Mouse (Mus musculus): ENCODE results near the gene Tmem231.

Gene Tmem231

GRCm38 (mm10) chr8:111967246-111967870, 33.7 kb upstream of the Tmem231 start:
- peaks cover 63% of the 10 kb centered on the region for H3K36me3 ChIP-seq (ENCODE audit: insufficient read depth, low read length)
- H3K4me1 ChIP-seq (replicated peaks; ENCODE audit: low read depth, low read length) = peaks cover 82% of the 10 kb centered on the region
- H3K9me3 ChIP-seq (ENCODE audit: low read length) = no peaks in the 10 kb centered on the region
- H3K27me3 ChIP-seq (ENCODE audit: insufficient read depth, low read length) = no peaks in the 10 kb centered on the region
- no peak for TF ChIP-seq POU5F1 (IDR thresholded peaks at IDR 0.05; ENCODE audit: borderline replicate concordance, low read length)
- no peak for TF ChIP-seq NANOG (IDR thresholded peaks at IDR 0.05; ENCODE audit: borderline replicate concordance, low read length)
- no peak for TF ChIP-seq CTCF (conservative IDR thresholded peaks at IDR 0.05; ENCODE audit: low read length)
- H3K4me3 ChIP-seq (replicated peaks; ENCODE audit: low read length) = no peak overlapping the region

GRCm38 (mm10) chr8:111964849-111965561, 31.3 kb upstream of the Tmem231 start:
- no peaks in the 10 kb centered on the region for H3K27me3 ChIP-seq (ENCODE audit: insufficient read depth, low read length)
- H3K4me1 ChIP-seq (replicated peaks; ENCODE audit: low read depth, low read length) = peaks cover 98% of the 10 kb centered on the region
- TF ChIP-seq NANOG (IDR thresholded peaks at IDR 0.05; ENCODE audit: borderline replicate concordance, low read length) (no peak), CTCF (conservative IDR thresholded peaks at IDR 0.05; ENCODE audit: low read length) (no peak), POU5F1 (IDR thresholded peaks at IDR 0.05; ENCODE audit: borderline replicate concordance, low read length) (no peak)
- no peaks in the 10 kb centered on the region for H3K9me3 ChIP-seq (ENCODE audit: low read length)
- no peak overlapping the region for H3K4me3 ChIP-seq (replicated peaks; ENCODE audit: low read length)
- H3K36me3 ChIP-seq (ENCODE audit: insufficient read depth, low read length) = peaks cover 56% of the 10 kb centered on the region

- H3K4me3 ChIP-seq (replicated peaks; ENCODE audit: low read length) = no peak overlapping the region
- H3K27me3 ChIP-seq (ENCODE audit: insufficient read depth, low read length) = no peaks in the 10 kb centered on the region
- peaks cover 97% of the 10 kb centered on the region for H3K4me1 ChIP-seq (replicated peaks; ENCODE audit: low read depth, low read length)
- no peaks in the 10 kb centered on the region for H3K9me3 ChIP-seq (ENCODE audit: low read length)
- TF ChIP-seq NANOG (IDR thresholded peaks at IDR 0.05; ENCODE audit: borderline replicate concordance, low read length) (no peak), POU5F1 (IDR thresholded peaks at IDR 0.05; ENCODE audit: borderline replicate concordance, low read length) (no peak), CTCF (conservative IDR thresholded peaks at IDR 0.05; ENCODE audit: low read length) (no peak)
- peaks cover 60% of the 10 kb centered on the region for H3K36me3 ChIP-seq (ENCODE audit: insufficient read depth, low read length)
These were observed 30.7 kb upstream of the Tmem231 start for GRCm38 (mm10) chr8:111964351-111964750.

- Histone ChIP-seq H3K27me3 (ENCODE audit: insufficient read depth, low read length) (no peaks in the 10 kb centered on the region), H3K4me1 (replicated peaks; ENCODE audit: low read depth, low read length) (peaks cover 89% of the 10 kb centered on the region), H3K9me3 (ENCODE audit: low read length) (no peaks in the 10 kb centered on the region), H3K4me3 (replicated peaks; ENCODE audit: low read length) (no peak overlapping the region), H3K36me3 (ENCODE audit: insufficient read depth, low read length) (peaks cover 62% of the 10 kb centered on the region)
- TF ChIP-seq NANOG (IDR thresholded peaks at IDR 0.05; ENCODE audit: borderline replicate concordance, low read length) (no peak), CTCF (conservative IDR thresholded peaks at IDR 0.05; ENCODE audit: low read length) (no peak), POU5F1 (IDR thresholded peaks at IDR 0.05; ENCODE audit: borderline replicate concordance, low read length) (no peak)
These were observed 29.9 kb upstream of the Tmem231 start for GRCm38 (mm10) chr8:111963546-111963945.

- Histone ChIP-seq H3K4me1 (replicated peaks; ENCODE audit: low read depth, low read length) (peaks cover 84% of the 10 kb centered on the region), H3K4me3 (replicated peaks; ENCODE audit: low read length) (no peak overlapping the region), H3K36me3 (ENCODE audit: insufficient read depth, low read length) (peaks cover 62% of the 10 kb centered on the region), H3K27me3 (ENCODE audit: insufficient read depth, low read length) (no peaks in the 10 kb centered on the region), H3K9me3 (ENCODE audit: low read length) (no peaks in the 10 kb centered on the region)
- no peak for TF ChIP-seq NANOG (IDR thresholded peaks at IDR 0.05; ENCODE audit: borderline replicate concordance, low read length)
These were observed 29.4 kb upstream of the Tmem231 start for GRCm38 (mm10) chr8:111963091-111963490.

GRCm38 (mm10) chr8:111962589-111962988, 28.9 kb upstream of the Tmem231 start:
- no peaks in the 10 kb centered on the region for H3K9me3 ChIP-seq (ENCODE audit: low read length)

GRCm38 (mm10) chr8:111961330-111961729, 27.6 kb upstream of the Tmem231 start:
- peaks cover 61% of the 10 kb centered on the region for H3K36me3 ChIP-seq (ENCODE audit: insufficient read depth, low read length)
- TF ChIP-seq NANOG (IDR thresholded peaks at IDR 0.05; ENCODE audit: borderline replicate concordance, low read length) (no peak), POU5F1 (IDR thresholded peaks at IDR 0.05; ENCODE audit: borderline replicate concordance, low read length) (no peak), CTCF (conservative IDR thresholded peaks at IDR 0.05; ENCODE audit: low read length) (peak; percentile 10)

More at GRCm38 (mm10) chr8:111962589-111962988, 28.9 kb upstream of the Tmem231 start:
- Histone ChIP-seq H3K36me3 (ENCODE audit: insufficient read depth, low read length) (peaks cover 61% of the 10 kb centered on the region), H3K4me3 (replicated peaks; ENCODE audit: low read length) (no peak overlapping the region), H3K27me3 (ENCODE audit: insufficient read depth, low read length) (no peaks in the 10 kb centered on the region), H3K4me1 (replicated peaks; ENCODE audit: low read depth, low read length) (peaks cover 79% of the 10 kb centered on the region)
- no peak for TF ChIP-seq POU5F1 (IDR thresholded peaks at IDR 0.05; ENCODE audit: borderline replicate concordance, low read length)
- no peak for TF ChIP-seq CTCF (conservative IDR thresholded peaks at IDR 0.05; ENCODE audit: low read length)
- TF ChIP-seq NANOG (IDR thresholded peaks at IDR 0.05; ENCODE audit: borderline replicate concordance, low read length) = no peak

GRCm38 (mm10) chr8:111960591-111961321, 27.1 kb upstream of the Tmem231 start:
- H3K9me3 ChIP-seq (ENCODE audit: low read length) = no peaks in the 10 kb centered on the region
- no peaks in the 10 kb centered on the region for H3K27me3 ChIP-seq (ENCODE audit: insufficient read depth, low read length)
- peak overlapping the region; percentile 17; the same call in 1 of the 2 replicates for H3K4me3 ChIP-seq (replicated peaks; ENCODE audit: low read length)
- TF ChIP-seq CTCF (conservative IDR thresholded peaks at IDR 0.05; ENCODE audit: low read length) (no peak), POU5F1 (IDR thresholded peaks at IDR 0.05; ENCODE audit: borderline replicate concordance, low read length) (no peak), NANOG (IDR thresholded peaks at IDR 0.05; ENCODE audit: borderline replicate concordance, low read length) (no peak)
- H3K4me1 ChIP-seq (replicated peaks; ENCODE audit: low read depth, low read length) = peaks cover 62% of the 10 kb centered on the region
- peaks cover 61% of the 10 kb centered on the region for H3K36me3 ChIP-seq (ENCODE audit: insufficient read depth, low read length)

More at GRCm38 (mm10) chr8:111961330-111961729, 27.6 kb upstream of the Tmem231 start:
- H3K9me3 ChIP-seq (ENCODE audit: low read length) = no peaks in the 10 kb centered on the region
- H3K4me1 ChIP-seq (replicated peaks; ENCODE audit: low read depth, low read length) = peaks cover 67% of the 10 kb centered on the region
- no peak overlapping the region for H3K4me3 ChIP-seq (replicated peaks; ENCODE audit: low read length)
- H3K27me3 ChIP-seq (ENCODE audit: insufficient read depth, low read length) = no peaks in the 10 kb centered on the region

Data from E14TG2a.4 (cell line).